Mouse (Mus musculus): ENCODE measurements around the gene Pithd1. TPM values are rescaled to one million over a fixed set of nuclear protein-coding genes. Genes with fewer than 3 reads are reported as not detected.
"Not testable (repeated sequence)": the region's sequence is repeated elsewhere in the genome, so short reads cannot be mapped to it uniquely, and the experiment has no call there.

The Pithd1 gene
- polyA plus RNA-seq, 1 experiment from 2014 or later: 47.2 TPM

DNA sequence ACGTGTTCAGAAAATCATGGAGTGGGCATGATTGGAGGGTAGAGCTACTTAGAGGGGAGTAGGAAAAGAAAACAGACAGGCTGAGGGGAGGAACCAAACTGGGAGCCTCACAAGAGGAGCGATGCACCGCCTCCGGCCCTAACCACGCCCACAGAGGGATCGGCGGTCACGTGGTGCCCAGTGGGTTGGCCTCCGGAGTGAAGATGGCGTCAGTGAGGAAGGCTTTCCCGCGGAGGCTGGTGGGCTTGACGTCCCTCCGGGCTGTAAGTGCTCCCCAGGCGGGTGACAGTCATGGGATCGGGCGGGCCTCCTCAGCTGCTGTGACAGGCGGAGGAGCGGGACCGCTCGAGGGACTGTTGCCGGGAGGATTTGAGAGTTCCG is 40.8 kb downstream of the Pithd1 start, which contains the start of gene Hmgcl:
Gene Hmgcl, plus strand, starts transcription at position 171 of the 381 bp plus-strand sequence.
- peaks cover 8% of the 10 kb centered on the region for H3K36me3 ChIP-seq
- under 1% methylated on average over 23 of the region's 23 CpGs for WGBS
- peaks cover under 1% of the 10 kb centered on the region; the same call in 1 of the 2 replicates for H3K9me3 ChIP-seq (replicated peaks)
- H3K27me3 ChIP-seq (replicated peaks): no peaks in the 10 kb centered on the region
- ATAC-seq (ENCODE audit: insufficient number of reproducible peaks, low FRiP score): peak; percentile 92
- H3K4me1 ChIP-seq (replicated peaks): peaks cover 38% of the 10 kb centered on the region
- peak within 1 kb of the TSS; percentile 67 for H3K27ac ChIP-seq (ENCODE audit: poor library complexity, severe bottlenecking)
- peak within 1 kb of the TSS; percentile 78 for H3K4me3 ChIP-seq
- peak within 1 kb of the TSS; percentile 81 for H3K4me2 ChIP-seq
- peak within 1 kb of the TSS; percentile 84 for H3K9ac ChIP-seq

DNA sequence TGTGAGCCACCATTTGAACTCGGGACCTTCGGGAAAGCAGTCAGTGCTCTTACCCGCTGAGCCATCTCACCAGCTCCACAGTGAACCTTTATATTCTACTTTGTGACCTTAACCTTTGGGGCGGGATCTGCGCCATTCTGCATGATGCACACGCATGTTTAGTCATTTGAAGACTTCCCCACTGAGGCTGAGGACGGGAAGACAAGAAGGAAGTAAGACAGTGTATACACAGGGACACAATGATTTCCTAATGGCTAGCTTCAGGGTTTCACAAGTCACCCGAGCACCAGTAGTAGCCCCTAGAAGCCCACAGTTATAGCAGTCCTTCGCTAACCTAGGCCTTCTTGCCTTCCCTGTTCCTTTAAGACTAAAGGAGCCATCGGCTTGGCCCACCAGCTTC is 41.4 kb downstream of the Pithd1 start:
- peak overlapping the region; percentile 67 for H3K27ac ChIP-seq (ENCODE audit: poor library complexity, severe bottlenecking)
- WGBS: 77% methylated on average over 10 of the region's 10 CpGs
- no peak for ATAC-seq (ENCODE audit: insufficient number of reproducible peaks, low FRiP score)

DNA sequence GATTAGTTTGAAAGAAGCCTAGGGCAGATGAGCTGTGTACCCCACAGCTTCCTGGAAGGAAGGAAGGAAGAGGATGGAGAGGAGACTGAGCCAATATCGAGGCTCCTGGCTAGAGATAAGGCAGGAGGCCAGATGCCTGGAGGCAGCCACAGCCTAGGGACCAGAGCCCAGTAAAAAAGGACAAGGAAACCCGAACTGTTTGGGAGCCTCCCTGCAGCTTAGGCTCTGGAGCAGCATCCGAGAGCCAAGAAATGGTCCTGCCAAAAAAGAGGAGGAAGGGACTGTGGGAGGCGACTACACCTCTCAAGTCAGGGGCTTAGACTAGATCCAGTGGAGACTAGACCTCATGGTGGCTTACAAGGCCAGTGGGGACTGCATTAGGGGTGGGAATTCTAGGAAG is 43.7 kb downstream of the Pithd1 start:
- peaks cover 20% of the 10 kb centered on the region for H3K36me3 ChIP-seq
- H3K4me2 ChIP-seq: no peak overlapping the region
- H3K9ac ChIP-seq: no peak overlapping the region
- ATAC-seq (ENCODE audit: insufficient number of reproducible peaks, low FRiP score): no peak
- H3K27me3 ChIP-seq (replicated peaks): no peaks in the 10 kb centered on the region
- peaks cover 21% of the 10 kb centered on the region for H3K4me1 ChIP-seq (replicated peaks)
- H3K27ac ChIP-seq (ENCODE audit: poor library complexity, severe bottlenecking): no peak overlapping the region
- no peak overlapping the region for H3K4me3 ChIP-seq
- 45% methylated on average over 4 of the region's 4 CpGs for WGBS
- no peaks in the 10 kb centered on the region for H3K9me3 ChIP-seq (replicated peaks)

More for the DNA sequence above, 41.4 kb downstream of the Pithd1 start:
- H3K9ac ChIP-seq: peak overlapping the region; percentile 32; the same call in 1 of the 2 replicates
- H3K4me3 ChIP-seq: peak overlapping the region; percentile 78
- H3K4me2 ChIP-seq: peak overlapping the region; percentile 81
- H3K36me3 ChIP-seq: peaks cover 8% of the 10 kb centered on the region
- H3K9me3 ChIP-seq (replicated peaks): no peaks in the 10 kb centered on the region
- no peaks in the 10 kb centered on the region for H3K27me3 ChIP-seq (replicated peaks)
- peaks cover 38% of the 10 kb centered on the region for H3K4me1 ChIP-seq (replicated peaks)

DNA sequence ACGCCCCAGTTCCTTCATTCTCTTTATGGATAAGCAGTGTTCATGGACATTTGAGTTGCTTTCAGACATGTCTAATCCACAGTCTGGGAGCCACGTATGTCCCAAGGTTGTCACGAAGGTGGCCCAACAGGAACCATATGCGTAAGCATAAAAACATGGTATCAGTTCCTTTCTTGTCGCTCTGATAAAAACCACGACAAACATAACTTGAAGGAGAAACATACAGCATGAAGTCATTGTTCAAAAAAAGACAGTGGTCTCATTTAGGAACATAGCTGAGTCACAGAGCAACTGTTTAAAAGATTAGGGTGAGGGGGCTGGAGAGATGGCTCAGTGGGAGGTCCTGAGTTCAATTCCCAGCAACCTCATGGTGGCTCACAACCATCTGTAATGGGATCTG is 44.9 kb downstream of the Pithd1 start:
- H3K4me1 ChIP-seq (replicated peaks): peaks cover 16% of the 10 kb centered on the region
- peaks cover 20% of the 10 kb centered on the region for H3K36me3 ChIP-seq
- no peak for ATAC-seq (ENCODE audit: insufficient number of reproducible peaks, low FRiP score)
- H3K27ac ChIP-seq (ENCODE audit: poor library complexity, severe bottlenecking): no peak overlapping the region
- WGBS: 44% methylated on average over 6 of the region's 6 CpGs
- H3K4me2 ChIP-seq: no peak overlapping the region
- no peaks in the 10 kb centered on the region for H3K27me3 ChIP-seq (replicated peaks)
- H3K9ac ChIP-seq: no peak overlapping the region
- H3K4me3 ChIP-seq: no peak overlapping the region
- no peaks in the 10 kb centered on the region for H3K9me3 ChIP-seq (replicated peaks)

DNA sequence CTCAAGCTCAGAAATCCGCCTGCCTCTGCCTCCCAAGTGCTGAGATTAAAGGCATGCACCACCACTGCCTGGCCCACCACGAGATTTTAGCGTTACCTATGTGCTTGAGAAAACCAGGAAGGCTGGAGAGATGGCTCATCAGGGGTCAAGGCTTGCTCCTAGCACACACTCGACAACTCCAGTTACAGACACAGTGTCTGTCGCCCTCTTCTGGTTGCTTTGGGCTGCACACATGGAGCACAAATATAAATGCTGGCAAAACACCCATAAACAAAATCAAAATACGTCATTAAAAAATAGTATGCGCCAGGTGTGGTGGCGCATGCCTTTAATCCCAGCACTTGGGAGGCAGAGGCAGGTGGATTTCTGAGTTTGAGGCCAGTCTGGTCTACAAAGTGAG is 46.0 kb downstream of the Pithd1 start:
- H3K27ac ChIP-seq (ENCODE audit: poor library complexity, severe bottlenecking); H3K27me3 ChIP-seq (replicated peaks); H3K4me2 ChIP-seq; H3K4me3 ChIP-seq; ATAC-seq (ENCODE audit: insufficient number of reproducible peaks, low FRiP score); H3K9ac ChIP-seq; H3K9me3 ChIP-seq (replicated peaks): not testable (repeated sequence)
- WGBS: 79% methylated on average over 8 of the region's 8 CpGs
- Histone ChIP-seq H3K36me3 (peaks cover 23% of the 10 kb centered on the region), H3K4me1 (replicated peaks) (peaks cover 22% of the 10 kb centered on the region)

DNA sequence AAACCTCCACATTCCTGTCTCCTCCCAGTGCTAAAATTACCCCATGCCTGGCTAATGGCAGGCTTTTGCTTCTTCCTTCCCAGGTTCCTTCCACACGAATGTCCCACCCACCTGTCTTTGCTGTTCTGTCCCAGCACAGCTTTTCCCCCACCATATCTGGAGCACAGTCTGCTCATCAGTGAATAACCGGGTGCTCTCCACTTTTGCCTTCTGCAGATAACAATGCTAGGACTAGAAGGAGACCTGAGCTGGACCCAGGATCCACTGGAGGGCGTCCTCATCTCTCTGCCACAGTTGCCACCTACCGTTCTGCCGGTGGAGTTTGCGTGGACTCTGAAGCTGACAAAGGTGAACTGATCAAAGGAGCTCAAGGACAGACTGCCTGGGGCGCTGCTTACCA is 48.2 kb downstream of the Pithd1 start:
- H3K4me1 ChIP-seq (replicated peaks): peaks cover 27% of the 10 kb centered on the region

DNA sequence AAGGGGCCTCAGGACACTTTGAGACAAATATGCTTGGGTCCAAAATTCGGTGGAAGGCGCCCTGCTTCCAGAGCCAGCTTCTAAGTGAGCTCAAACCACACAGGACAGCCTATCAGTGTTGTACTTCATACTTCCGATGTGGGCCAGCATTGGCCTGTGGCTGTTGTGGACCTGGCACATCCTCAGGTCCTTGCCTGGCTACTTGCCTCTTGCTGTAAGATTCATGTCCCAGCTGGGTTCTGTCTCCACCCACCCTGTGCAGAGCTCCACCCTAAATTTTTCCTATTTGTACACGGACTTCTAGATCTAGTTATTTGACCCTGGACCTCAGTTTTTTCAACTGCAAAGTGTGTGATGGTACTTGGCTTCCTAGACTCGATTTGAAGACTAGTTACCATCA is 51.6 kb downstream of the Pithd1 start:
- H3K9ac ChIP-seq: 0 out of 2 replicates have a peak overlapping the region, but pooled peaks have one; percentile 28
- no peak for ATAC-seq (ENCODE audit: insufficient number of reproducible peaks, low FRiP score)
- peaks cover 19% of the 10 kb centered on the region for H3K4me1 ChIP-seq (replicated peaks)
- H3K36me3 ChIP-seq: peaks cover 42% of the 10 kb centered on the region
- H3K27me3 ChIP-seq (replicated peaks): no peaks in the 10 kb centered on the region
- no peak overlapping the region for H3K4me3 ChIP-seq
- H3K4me2 ChIP-seq: peak overlapping the region; percentile 20; the same call in 1 of the 2 replicates
- 0 out of 2 replicates have a peak overlapping the region, but pooled peaks have one; percentile 4 for H3K27ac ChIP-seq (ENCODE audit: poor library complexity, severe bottlenecking)
- WGBS: 55% methylated on average over 5 of the region's 5 CpGs
- no peaks in the 10 kb centered on the region for H3K9me3 ChIP-seq (replicated peaks)

More for the DNA sequence above, 48.2 kb downstream of the Pithd1 start:
- Histone ChIP-seq H3K4me2 (no peak overlapping the region), H3K27me3 (replicated peaks) (no peaks in the 10 kb centered on the region), H3K9me3 (replicated peaks) (no peaks in the 10 kb centered on the region), H3K9ac (no peak overlapping the region), H3K36me3 (peaks cover 24% of the 10 kb centered on the region), H3K4me3 (no peak overlapping the region), H3K27ac (ENCODE audit: poor library complexity, severe bottlenecking) (no peak overlapping the region)
- ATAC-seq (ENCODE audit: insufficient number of reproducible peaks, low FRiP score): no peak
- 64% methylated on average over 7 of the region's 7 CpGs for WGBS

DNA sequence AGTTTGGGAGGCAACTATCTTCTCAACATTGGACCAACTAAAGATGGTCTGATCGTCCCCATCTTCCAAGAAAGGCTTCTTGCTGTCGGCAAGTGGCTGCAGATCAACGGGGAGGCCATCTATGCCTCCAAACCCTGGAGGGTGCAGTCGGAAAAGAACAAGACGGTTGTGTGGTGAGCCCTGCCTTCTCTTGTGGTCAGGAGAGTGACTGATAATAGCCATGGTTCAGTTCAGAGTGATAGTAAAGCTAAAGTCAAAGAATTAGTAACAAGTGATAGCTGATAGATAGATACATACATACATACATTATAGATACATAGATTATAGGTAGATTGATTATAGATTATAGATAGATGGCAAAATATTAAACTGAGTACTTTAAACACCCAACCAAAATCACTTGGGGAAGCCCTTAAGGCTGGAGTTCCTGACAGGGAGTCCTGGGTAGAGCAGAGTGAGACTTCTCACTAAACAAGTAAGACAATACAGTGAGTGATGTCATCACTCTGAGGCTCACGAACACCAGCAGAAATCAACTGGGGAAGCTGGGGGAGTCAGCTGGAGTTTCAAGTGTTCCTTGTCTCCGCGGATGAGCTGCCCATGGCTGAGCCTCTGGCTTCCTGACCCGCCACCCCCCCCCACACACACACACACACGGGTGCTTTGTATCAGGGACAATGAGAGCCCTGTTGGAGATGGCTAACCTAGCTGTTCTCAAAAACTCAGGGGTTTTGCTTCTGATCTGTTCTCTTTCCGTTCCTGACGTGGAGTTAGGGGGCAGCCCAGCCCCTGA is 52.2 kb downstream of the Pithd1 start:
- Histone ChIP-seq H3K4me3 (no peak overlapping the region), H3K27ac (ENCODE audit: poor library complexity, severe bottlenecking) (0 out of 2 replicates have a peak overlapping the region, but pooled peaks have one; percentile 4), H3K9me3 (replicated peaks) (no peaks in the 10 kb centered on the region), H3K4me2 (peak overlapping the region; percentile 20; the same call in 1 of the 2 replicates), H3K36me3 (peaks cover 46% of the 10 kb centered on the region), H3K9ac (0 out of 2 replicates have a peak overlapping the region, but pooled peaks have one; percentile 28), H3K4me1 (replicated peaks) (peaks cover 19% of the 10 kb centered on the region), H3K27me3 (replicated peaks) (no peaks in the 10 kb centered on the region)
- no peak for ATAC-seq (ENCODE audit: insufficient number of reproducible peaks, low FRiP score)
- WGBS: 39% methylated on average over 12 of the region's 12 CpGs

DNA sequence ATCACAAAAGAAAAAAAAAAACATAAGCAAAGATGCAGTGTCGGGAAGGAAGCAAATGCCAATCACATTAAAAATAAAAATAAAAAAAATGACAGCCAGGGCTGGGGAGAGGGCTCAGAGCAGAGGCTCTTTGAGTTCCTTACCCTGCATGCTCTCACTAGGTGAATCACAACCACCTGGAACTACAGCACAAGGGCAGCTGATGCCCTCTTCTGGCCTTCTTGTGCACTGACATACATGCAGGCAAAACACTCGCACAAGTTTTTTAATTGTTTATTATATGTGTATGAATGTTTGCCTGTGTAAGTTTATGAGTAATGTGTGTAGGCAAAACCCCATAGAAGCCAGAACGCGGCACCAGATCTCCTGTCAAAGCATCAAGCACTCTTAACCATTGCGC is 55.2 kb downstream of the Pithd1 start:
- H3K27me3 ChIP-seq (replicated peaks): no peaks in the 10 kb centered on the region
- H3K27ac ChIP-seq (ENCODE audit: poor library complexity, severe bottlenecking): no peak overlapping the region
- H3K36me3 ChIP-seq: peaks cover 41% of the 10 kb centered on the region
- no peak overlapping the region for H3K9ac ChIP-seq
- ATAC-seq (ENCODE audit: insufficient number of reproducible peaks, low FRiP score): no peak
- peaks cover 14% of the 10 kb centered on the region for H3K4me1 ChIP-seq (replicated peaks)
- H3K4me3 ChIP-seq: no peak overlapping the region
- H3K9me3 ChIP-seq (replicated peaks): no peaks in the 10 kb centered on the region
- WGBS: 64% methylated on average over 5 of the region's 5 CpGs
- no peak overlapping the region for H3K4me2 ChIP-seq

DNA sequence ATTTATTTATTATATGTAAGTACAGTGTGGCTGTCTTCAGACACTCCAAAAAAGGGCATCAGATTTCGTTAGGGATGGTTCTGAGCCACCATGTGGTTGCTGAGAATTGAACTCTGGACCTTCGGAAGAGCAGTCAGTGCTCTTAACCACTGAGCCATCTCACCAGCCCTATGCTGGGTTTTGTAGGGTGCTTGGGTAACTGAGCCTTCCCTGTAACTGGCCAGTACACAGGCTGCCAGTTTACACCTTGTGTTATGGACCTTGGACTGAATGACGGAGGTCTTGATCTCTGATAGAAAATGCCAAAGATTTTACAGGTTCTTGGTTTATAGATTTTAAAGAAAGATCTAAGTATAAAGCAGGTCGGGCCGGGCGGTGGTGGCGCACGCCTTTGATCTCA is 56.8 kb downstream of the Pithd1 start:
- Histone ChIP-seq H3K27me3 (replicated peaks) (no peaks in the 10 kb centered on the region), H3K9me3 (replicated peaks) (no peaks in the 10 kb centered on the region), H3K9ac (no peak overlapping the region), H3K4me3 (no peak overlapping the region), H3K4me1 (replicated peaks) (peaks cover 13% of the 10 kb centered on the region), H3K27ac (ENCODE audit: poor library complexity, severe bottlenecking) (no peak overlapping the region), H3K4me2 (no peak overlapping the region), H3K36me3 (peaks cover 46% of the 10 kb centered on the region)
- WGBS: 87% methylated on average over 8 of the region's 8 CpGs
- ATAC-seq (ENCODE audit: insufficient number of reproducible peaks, low FRiP score): no peak

DNA sequence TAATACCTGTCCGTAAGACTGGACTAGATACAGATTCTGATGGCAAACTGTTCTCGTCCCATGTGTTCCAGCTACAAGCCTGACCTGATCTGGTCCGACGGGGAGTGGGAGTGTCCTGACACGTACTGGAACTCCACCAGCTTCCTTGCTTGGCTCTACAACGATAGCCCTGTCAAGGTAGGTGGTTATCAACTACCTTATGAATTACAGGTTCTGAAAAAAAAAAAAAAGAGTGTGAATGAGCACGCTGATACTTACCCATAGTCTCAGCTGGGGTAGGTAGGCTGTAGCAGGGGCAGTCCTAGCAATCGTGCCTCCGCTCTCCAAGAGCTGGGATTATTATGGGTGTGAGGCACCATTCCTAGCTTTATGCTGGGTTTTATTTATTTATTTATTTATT is 57.2 kb downstream of the Pithd1 start:
- no peak overlapping the region for H3K4me3 ChIP-seq

More for the DNA sequence above, 57.2 kb downstream of the Pithd1 start:
- no peak for ATAC-seq (ENCODE audit: insufficient number of reproducible peaks, low FRiP score)
- H3K36me3 ChIP-seq: peaks cover 47% of the 10 kb centered on the region
- 83% methylated on average over 9 of the region's 9 CpGs for WGBS
- H3K4me1 ChIP-seq (replicated peaks): peaks cover 13% of the 10 kb centered on the region
- H3K27ac ChIP-seq (ENCODE audit: poor library complexity, severe bottlenecking): no peak overlapping the region
- H3K27me3 ChIP-seq (replicated peaks): no peaks in the 10 kb centered on the region
- no peak overlapping the region for H3K9ac ChIP-seq
- no peaks in the 10 kb centered on the region for H3K9me3 ChIP-seq (replicated peaks)
- no peak overlapping the region for H3K4me2 ChIP-seq
